Mouse (Mus musculus) CH12.LX (cell line): ENCODE measurements around the gene Brip1. TPM values are rescaled to one million over a fixed set of nuclear protein-coding genes. Genes with fewer than 3 reads are reported as not detected.

ENCODE experiments used
- DNase-seq: peaks from one replicate; pipeline ENCODE4 v3.0.0-alpha.2; 2013; ENCODE audit errors: extremely low read depth
- H3K27ac ChIP-seq: 2 replicates; pipeline ENCODE4 v1.5.1; 2012; ENCODE audit warnings: low read depth, mild to moderate bottlenecking, control low read depth, moderate library complexity; ENCODE audit not compliant: insufficient read depth
- H3K27me3 ChIP-seq: replicated peaks from 2 replicates; pipeline ENCODE3; 2012; ENCODE audit warnings: inconsistent platforms
- H3K36me3 ChIP-seq, 2 experiments: replicated peaks in 1 of 2; 2 replicates each; pipeline versions ENCODE3 to v1.6.1; 2012; ENCODE audit warnings: inconsistent platforms in 1 of 2, low read length in 1 of 2, mild to moderate bottlenecking in 1 of 2, mixed read lengths in 1 of 2, moderate library complexity in 1 of 2; ENCODE audit not compliant: control insufficient read depth in 1 of 2, insufficient read depth in 1 of 2
- H3K4me1 ChIP-seq, 2 experiments: 2 replicates each; pipeline ENCODE4 v1.6.1; 2012; ENCODE audit warnings: inconsistent platforms in 1 of 2, moderate library complexity in 1 of 2; ENCODE audit not compliant: insufficient read depth in 2 of 2, control insufficient read depth in 1 of 2
- H3K4me2 ChIP-seq: 2 replicates; pipeline ENCODE4 v1.6.1; 2012; ENCODE audit warnings: low read depth, mild to moderate bottlenecking, control low read depth; ENCODE audit not compliant: poor library complexity, insufficient read depth, severe bottlenecking
- H3K4me3 ChIP-seq, 3 experiments: fragments of 150-350 bp in 1 of 3; sonication (generic) in 1 of 3; replicated peaks in 1 of 3; 2 replicates each; pipeline versions ENCODE3 to v1.5.1; 2011 to 2012; ENCODE audit warnings: low read depth in 2 of 3, low read length in 2 of 3, mild to moderate bottlenecking in 2 of 3, moderate library complexity in 2 of 3, control low read depth in 1 of 3, improper control_type of control experiment in 1 of 3, inconsistent platforms in 1 of 3, mixed read lengths in 1 of 3; ENCODE audit not compliant: poor library complexity in 1 of 3
- H3K79me2 ChIP-seq: replicated peaks from 2 replicates; pipeline ENCODE4 v1.6.1; 2012; ENCODE audit warnings: mild to moderate bottlenecking, moderate library complexity; ENCODE audit not compliant: control insufficient read depth, poor library complexity, insufficient read depth, severe bottlenecking; ENCODE audit errors: extremely low read depth
- H3K9ac ChIP-seq: 2 replicates; pipeline ENCODE4 v1.6.1; 2012; ENCODE audit warnings: low read depth, mild to moderate bottlenecking, control low read depth, moderate library complexity; ENCODE audit not compliant: insufficient read depth
- H3K9me3 ChIP-seq: replicated peaks from 2 replicates; pipeline ENCODE3; 2012; ENCODE audit warnings: low read length, inconsistent platforms, mixed read lengths
- CHD1 ChIP-seq: IDR thresholded peaks from 2 replicates; pipeline ENCODE4 v1.6.1; 2012; ENCODE audit warnings: low read depth, low read length, improper control_type of control experiment, inconsistent platforms
- CHD2 ChIP-seq: IDR thresholded peaks from 2 replicates; pipeline ENCODE4 v1.6.1; 2011; ENCODE audit warnings: low read length, improper control_type of control experiment
- CTCF ChIP-seq, 2 experiments: IDR thresholded peaks in 1 of 2; conservative IDR thresholded peaks in 1 of 2; 2 replicates each; pipeline ENCODE4 v1.5.1; 2011 to 2012; ENCODE audit warnings: low read depth in 2 of 2, low read length in 2 of 2, improper control_type of control experiment in 1 of 2, inconsistent platforms in 1 of 2, mild to moderate bottlenecking in 1 of 2, moderate library complexity in 1 of 2
- ELF1 ChIP-seq: IDR thresholded peaks from 2 replicates; pipeline ENCODE4 v1.6.1; 2014; ENCODE audit warnings: low read depth, mild to moderate bottlenecking, inconsistent platforms, low read length, improper control_type of control experiment
- EP300 ChIP-seq: IDR thresholded peaks from 2 replicates; pipeline ENCODE4 v1.6.1; 2011; ENCODE audit warnings: low read length, improper control_type of control experiment
- ETS1 ChIP-seq: conservative IDR thresholded peaks from 2 replicates; pipeline ENCODE4 v1.6.1; 2012; ENCODE audit warnings: low read depth, mild to moderate bottlenecking, inconsistent platforms, low read length, improper control_type of control experiment, moderate library complexity
- HCFC1 ChIP-seq: IDR thresholded peaks from 2 replicates; pipeline ENCODE4 v1.6.1; 2012; ENCODE audit warnings: low read depth, mild to moderate bottlenecking, inconsistent platforms, low read length, improper control_type of control experiment
- IRF4 ChIP-seq: IDR thresholded peaks from 2 replicates; pipeline ENCODE4 v1.6.1; 2014; ENCODE audit warnings: low read depth, mild to moderate bottlenecking, inconsistent platforms, low read length, improper control_type of control experiment
- JUN ChIP-seq: IDR thresholded peaks from 2 replicates; pipeline ENCODE4 v1.6.1; 2011; ENCODE audit warnings: low read depth, mild to moderate bottlenecking, low read length, improper control_type of control experiment, moderate library complexity; ENCODE audit not compliant: insufficient read depth
- JUND ChIP-seq: conservative IDR thresholded peaks from 2 replicates; pipeline ENCODE4 v1.6.1; 2011; ENCODE audit warnings: low read depth, low read length, improper control_type of control experiment
- KAT2A ChIP-seq: IDR thresholded peaks from 2 replicates; pipeline ENCODE4 v1.6.1; 2012; ENCODE audit warnings: low read length, improper control_type of control experiment, inconsistent platforms; ENCODE audit not compliant: insufficient replicate concordance
- MAFK ChIP-seq: IDR thresholded peaks from 2 replicates; pipeline ENCODE4 v1.6.1; 2011; ENCODE audit warnings: low read length, improper control_type of control experiment; ENCODE audit not compliant: insufficient replicate concordance
- MAZ ChIP-seq: IDR thresholded peaks from 2 replicates; pipeline ENCODE4 v1.6.1; 2012; ENCODE audit warnings: low read depth, mild to moderate bottlenecking, inconsistent platforms, low read length, improper control_type of control experiment, moderate library complexity
- MEF2A ChIP-seq: IDR thresholded peaks from 2 replicates; pipeline ENCODE4 v1.6.1; 2014; ENCODE audit warnings: low read depth, mild to moderate bottlenecking, inconsistent platforms, low read length, improper control_type of control experiment, borderline replicate concordance
- NRF1 ChIP-seq: IDR thresholded peaks from 2 replicates; pipeline ENCODE4 v1.6.1; 2014; ENCODE audit warnings: low read depth, mild to moderate bottlenecking, inconsistent platforms, low read length, improper control_type of control experiment, moderate library complexity
- POLR2AphosphoS2 ChIP-seq: IDR thresholded peaks from 2 replicates; pipeline ENCODE4 v1.6.1; 2011; ENCODE audit warnings: low read depth, low read length, improper control_type of control experiment
- SIN3A ChIP-seq: IDR thresholded peaks from 2 replicates; pipeline ENCODE4 v1.6.1; 2012; ENCODE audit warnings: low read length, improper control_type of control experiment, inconsistent platforms
- SMC3 ChIP-seq: IDR thresholded peaks from 2 replicates; pipeline ENCODE4 v1.6.1; 2011; ENCODE audit warnings: low read depth, low read length, improper control_type of control experiment
- TBP ChIP-seq: conservative IDR thresholded peaks from 2 replicates; pipeline ENCODE4 v1.6.1; 2011; ENCODE audit warnings: low read depth, low read length, improper control_type of control experiment
- UBTF ChIP-seq: IDR thresholded peaks from 2 replicates; pipeline ENCODE4 v1.6.1; 2012; ENCODE audit warnings: low read depth, mild to moderate bottlenecking, inconsistent platforms, low read length, improper control_type of control experiment, moderate library complexity
- ZC3H11A ChIP-seq: IDR thresholded peaks from 2 replicates; pipeline ENCODE4 v1.6.1; 2012; ENCODE audit warnings: low read depth, mild to moderate bottlenecking, inconsistent platforms, low read length, improper control_type of control experiment
- ZKSCAN1 ChIP-seq: IDR thresholded peaks from 2 replicates; pipeline ENCODE4 v1.6.1; 2012; ENCODE audit warnings: low read depth, inconsistent platforms, low read length, improper control_type of control experiment, borderline replicate concordance
- ZMIZ1 ChIP-seq: IDR thresholded peaks from 2 replicates; pipeline ENCODE4 v1.6.1; 2012; ENCODE audit warnings: low read depth, mild to moderate bottlenecking, inconsistent platforms, low read length, improper control_type of control experiment
- ZNF384 ChIP-seq: IDR thresholded peaks from 2 replicates; pipeline ENCODE4 v1.6.1; 2012; ENCODE audit warnings: low read depth, low read length, improper control_type of control experiment, inconsistent platforms
- dilution Hi-C: fragments of 300-500 bp; cut with MboI; formaldehyde crosslinking; loops from 2 replicates; pipeline ENCODE4 v1.14.3; 2020; ENCODE audit warnings: low sequenced_read_pairs; ENCODE audit not compliant: extremely low pct_unique_long_range_greater_than_20kb, extremely low pct_ligation_motif_present
- in situ Hi-C: fragments of 300-500 bp; cut with MboI; formaldehyde crosslinking; loops from 3 replicates; pipeline ENCODE4 v1.14.3; 2019; ENCODE audit warnings: low sequenced_read_pairs, low pct_ligation_motif_present, low pct_unique_long_range_greater_than_20kb, mixed read lengths
- polyA plus RNA-seq: library from polyadenylated mRNA; unstranded; fragments of >175 nt; gene quantifications from 2 replicates; pipeline ENCODE4 v1.2.1, GENCODE M21; 2012; ENCODE audit warnings: low read depth; ENCODE audit not compliant: insufficient read length
- total RNA-seq, 2 experiments: library from RNA; depleted of rRNA; stranded (reverse); fragments of 300-350 nt in 1 of 2; fragments of >200 nt in 1 of 2; gene quantifications; 2 replicates each; pipeline ENCODE4 v1.2.3; 2012 to 2014

The Brip1 gene
- total and polyA plus RNA-seq, 3 experiments: 21.1 to 26.1 (median 24.9) TPM

DNA sequence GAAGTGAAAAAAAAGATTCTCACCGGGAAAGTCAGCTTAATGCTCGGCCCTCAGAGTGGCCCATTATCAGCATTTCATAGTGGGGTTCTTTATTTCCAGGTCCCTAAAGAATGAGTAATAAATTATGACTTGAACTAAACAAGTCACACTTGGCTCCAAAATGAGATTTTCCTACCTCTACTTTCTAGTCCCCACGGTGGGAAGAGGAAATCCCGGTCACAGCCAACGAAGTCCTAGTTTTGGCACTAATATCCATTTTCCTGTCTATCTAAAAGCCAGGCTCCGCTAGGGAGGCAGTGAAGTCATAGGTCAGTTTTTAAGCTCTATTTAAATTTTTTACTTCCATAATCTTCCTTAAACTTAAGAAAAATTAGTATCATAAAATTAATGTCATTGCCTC, 99.8 kb downstream of the Brip1 start:
- Histone ChIP-seq H3K27ac (no peak overlapping the region), H3K36me3 (peaks cover 13 to 53% of the 10 kb centered on the region in 2 experiments), H3K4me2 (no peak overlapping the region), H3K79me2 (no peaks in the 10 kb centered on the region; the same call in 1 of the 2 replicates), H3K9me3 (peaks cover 3% of the 10 kb centered on the region), H3K27me3 (no peaks in the 10 kb centered on the region), H3K4me1 (no peaks in the 10 kb centered on the region), H3K4me3 (no peak overlapping the region), H3K9ac (no peak overlapping the region)
- dilution Hi-C loops: no loop called here
- in situ Hi-C loops: no loop called here
- TF ChIP-seq TBP (no peak), SMC3 (no peak), JUND (no peak), IRF4 (no peak), ZC3H11A (no peak), CHD1 (no peak), MAFK (no peak), JUN (no peak), MAZ (no peak), KAT2A (no peak), ZMIZ1 (no peak)
- no peak for DNase-seq

DNA sequence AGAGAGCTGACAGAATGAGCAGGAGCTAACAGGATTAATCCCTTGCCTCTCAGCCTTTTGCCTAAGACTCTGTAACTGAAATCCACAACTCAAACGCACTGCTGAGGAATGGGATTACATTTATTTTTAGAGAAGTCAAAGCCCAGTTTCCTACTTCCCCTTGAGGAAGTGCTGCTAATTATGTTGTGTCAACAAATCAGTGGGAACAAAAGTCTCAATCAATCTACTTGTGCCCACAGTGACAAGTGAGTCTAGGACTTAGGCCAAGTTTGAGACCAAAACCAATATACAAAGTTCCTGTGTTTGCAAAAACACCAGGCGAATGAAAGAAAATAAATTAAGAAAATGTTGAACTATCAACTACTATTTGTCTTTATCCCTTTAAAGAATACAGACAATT, 101.7 kb downstream of the Brip1 start:
- peaks cover 13 to 50% of the 10 kb centered on the region in 2 experiments for H3K36me3 ChIP-seq
- no peak overlapping the region for H3K4me3 ChIP-seq
- in situ Hi-C loops (no loop called here), dilution Hi-C loops (no loop called here)
- TF ChIP-seq ETS1 (no peak), TBP (no peak), ZKSCAN1 (no peak), MAFK (no peak), UBTF (no peak), SIN3A (no peak), ZNF384 (no peak), CTCF (conservative IDR thresholded peaks at IDR 0.05 in 1 of 2, IDR thresholded peaks at IDR 0.05 in 1 of 2; ENCODE audit: low read depth in 2 of 2, low read length in 2 of 2) (no peak), MAZ (no peak), EP300 (no peak), CHD2 (no peak), MEF2A (no peak), HCFC1 (no peak), JUND (no peak), IRF4 (no peak), CHD1 (no peak), NRF1 (no peak), ELF1 (no peak), POLR2AphosphoS2 (no peak)
- H3K4me2 ChIP-seq: no peak overlapping the region
- H3K9me3 ChIP-seq: peaks cover 3% of the 10 kb centered on the region
- no peak overlapping the region for H3K27ac ChIP-seq
- no peak for DNase-seq
- H3K27me3 ChIP-seq: no peaks in the 10 kb centered on the region
- no peaks in the 10 kb centered on the region for H3K4me1 ChIP-seq
- H3K79me2 ChIP-seq: no peaks in the 10 kb centered on the region; the same call in 1 of the 2 replicates
- no peak overlapping the region for H3K9ac ChIP-seq
